Mouse (Mus musculus) heart, postnatal 36 days (tissue): Measurements from ENCODE around the gene Atp5f1. TPM values are rescaled to one million over a fixed set of nuclear protein-coding genes. Genes with fewer than 3 reads are reported as not detected.

Experiments
- DNase-seq, 2 experiments: peaks; one replicate each; pipeline ENCODE4 v3.0.0; 2021 to 2022
- intact Hi-C: fragments of 180-260 bp; cut with DNase I; formaldehyde crosslinking; loops from one replicate; pipeline ENCODE4 v1.15.1; 2025
- total RNA-seq, 2 experiments: library from RNA; stranded (reverse); gene quantifications; 2 replicates each; pipeline ENCODE4 v1.2.3; 2021

Gene Atp5f1
- total RNA-seq, 2 experiments from 2014 or later = 1,203 to 1,219 TPM

DNA sequence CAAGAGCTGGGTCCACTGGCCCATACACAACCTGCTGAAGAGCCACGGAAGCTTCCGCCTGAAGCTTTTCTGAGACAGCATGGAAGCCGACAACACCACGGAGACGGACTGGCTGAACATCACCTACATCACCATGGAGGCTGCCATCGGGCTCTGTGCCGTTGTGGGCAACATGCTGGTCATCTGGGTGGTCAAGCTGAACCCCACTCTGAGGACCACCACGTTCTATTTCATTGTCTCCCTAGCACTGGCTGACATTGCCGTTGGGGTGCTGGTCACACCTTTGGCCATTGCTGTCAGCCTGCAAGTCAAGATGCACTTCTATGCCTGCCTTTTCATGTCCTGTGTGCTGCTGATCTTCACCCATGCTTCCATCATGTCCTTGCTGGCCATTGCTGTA is 55.2 kb downstream of the Atp5f1 start:
- intact Hi-C loops = loop anchor here (10.0 kb wide), 1 partner anchor 450 kb away; the partner anchor contains the start of gene Kcnd3
- no peak for DNase-seq

DNA sequence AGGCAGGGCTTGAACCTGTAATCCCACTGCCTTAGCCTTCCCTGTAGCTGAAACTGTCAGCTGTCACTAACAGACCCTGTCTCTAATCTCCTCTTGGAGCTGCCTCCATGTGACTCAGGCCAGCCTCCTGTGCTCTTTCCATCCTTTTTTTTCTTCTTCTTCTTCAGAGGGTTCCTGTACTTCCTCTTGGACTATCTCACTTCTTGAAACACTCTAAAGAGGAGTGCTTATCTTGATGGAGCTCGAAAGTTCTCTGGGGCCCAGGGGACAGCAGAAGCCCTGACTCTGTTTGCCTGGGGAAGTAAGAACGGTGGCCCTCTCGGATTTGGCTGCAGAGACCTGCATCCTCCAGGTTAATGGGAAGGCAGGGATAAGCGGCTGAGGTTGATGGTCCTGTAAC is 55.7 kb downstream of the Atp5f1 start:
- DNase-seq = no peak
- intact Hi-C loops = loop anchor here (10.0 kb wide), 1 partner anchor 449 kb away; the partner anchor contains the start of gene Kcnd3

DNA sequence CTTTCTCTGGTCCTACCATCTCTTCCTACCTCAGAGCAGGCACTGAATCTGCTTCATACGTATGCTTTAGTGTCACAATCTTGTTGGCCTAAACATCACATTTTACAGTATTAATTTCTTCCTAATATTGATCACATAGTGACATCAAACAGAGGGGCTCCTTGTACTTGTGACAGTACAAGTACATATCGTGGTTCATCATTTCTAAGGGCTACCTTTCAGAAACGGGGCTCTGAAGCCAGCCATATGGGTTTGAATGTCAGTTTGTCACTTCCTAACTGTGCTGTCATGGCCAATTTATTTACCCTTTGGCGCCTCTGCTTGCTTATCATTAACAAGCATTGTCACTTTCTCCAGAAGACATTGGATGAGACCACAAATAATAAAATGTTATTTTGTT is 58.4 kb downstream of the Atp5f1 start:
- no peak for DNase-seq
- intact Hi-C loops = loop anchor here (10.0 kb wide), 1 partner anchor 447 kb away; the partner anchor contains the start of gene Kcnd3

DNA sequence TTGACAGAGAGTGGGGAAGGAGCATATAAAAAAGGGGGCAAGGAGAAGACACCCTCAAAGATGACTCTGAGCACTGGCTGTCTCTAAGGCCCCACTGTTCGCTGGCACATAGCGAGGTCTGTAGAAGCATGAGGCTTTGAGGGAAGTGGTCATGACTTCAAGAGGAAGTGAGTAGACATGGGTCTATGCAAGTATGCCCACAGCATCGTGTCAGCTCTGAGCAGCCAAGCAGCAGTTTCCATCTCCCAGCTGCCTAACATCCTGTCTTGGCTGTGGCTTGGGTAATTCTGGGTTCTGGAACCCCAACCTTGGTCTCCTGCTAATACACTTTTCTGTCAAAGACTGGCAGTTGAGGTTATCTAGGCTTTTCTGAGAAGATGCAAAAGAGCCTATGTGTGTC is 59.2 kb downstream of the Atp5f1 start:
- intact Hi-C loops = loop anchor here (10.0 kb wide), 1 partner anchor 446 kb away; the partner anchor contains the start of gene Kcnd3
- no peak for DNase-seq

DNA sequence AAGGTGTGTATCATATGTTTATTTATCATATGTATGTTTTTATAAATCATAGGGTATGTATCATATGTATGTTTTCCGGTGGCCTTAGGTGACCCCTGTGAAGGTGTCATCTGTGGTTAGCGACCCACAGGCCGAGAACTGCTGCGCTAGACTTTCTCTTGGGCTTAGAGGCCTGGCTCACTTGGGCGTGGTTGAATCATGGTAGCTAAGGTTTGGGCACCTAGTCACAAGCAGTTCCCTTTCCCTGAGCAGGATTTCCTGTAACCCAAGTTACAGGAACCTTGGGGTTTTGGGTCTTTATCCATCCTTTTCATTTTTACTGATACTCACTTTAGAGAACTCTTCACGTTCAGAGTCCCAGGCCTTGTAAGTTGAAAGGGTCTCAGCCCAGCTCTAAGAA is 59.6 kb downstream of the Atp5f1 start:
- intact Hi-C loops = loop anchor here (10.0 kb wide), 1 partner anchor 445 kb away; the partner anchor contains the start of gene Kcnd3
- DNase-seq = no peak

DNA sequence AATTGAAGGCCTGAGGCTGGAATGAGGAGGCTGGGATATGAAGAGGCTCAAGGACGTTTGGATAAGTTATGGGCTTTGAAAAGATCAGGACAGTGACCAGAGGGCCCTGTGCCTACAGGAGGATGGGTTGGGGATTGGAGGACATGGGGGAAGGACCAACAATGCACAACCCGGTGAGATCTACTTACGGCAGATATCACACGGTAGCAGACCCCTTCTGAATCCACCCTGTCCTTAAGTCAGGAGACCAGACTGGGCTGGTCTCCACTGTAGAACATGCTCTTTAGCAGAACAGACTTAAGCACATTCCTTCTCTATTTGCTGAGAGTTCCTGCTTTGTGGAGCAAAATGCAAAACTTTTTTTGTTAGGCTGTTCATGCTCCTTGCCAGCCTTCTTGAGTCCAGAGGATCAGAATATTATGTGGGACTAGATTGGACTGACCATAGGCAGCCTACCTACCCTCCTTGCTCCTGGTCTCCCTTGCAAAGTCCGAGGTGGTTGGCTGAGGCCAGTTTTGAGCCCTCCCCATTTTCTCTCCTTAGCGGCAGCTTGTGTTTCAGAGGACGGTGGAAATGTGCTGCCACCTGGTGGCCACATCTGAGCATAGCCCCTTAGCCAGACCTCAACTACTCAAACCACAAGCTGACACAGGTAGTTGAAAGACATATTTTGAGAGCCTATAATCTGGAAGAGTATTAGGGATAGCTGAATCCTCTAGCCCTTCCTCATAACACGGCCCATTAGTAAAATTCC is 60.3 kb downstream of the Atp5f1 start:
- peak; percentile 83 to 89 for DNase-seq
- intact Hi-C loops = loop anchor here (1.0 to 10.0 kb wide), 4 partner anchors 127 to 445 kb away; partner anchors contain the start of gene Kcnd3

DNA sequence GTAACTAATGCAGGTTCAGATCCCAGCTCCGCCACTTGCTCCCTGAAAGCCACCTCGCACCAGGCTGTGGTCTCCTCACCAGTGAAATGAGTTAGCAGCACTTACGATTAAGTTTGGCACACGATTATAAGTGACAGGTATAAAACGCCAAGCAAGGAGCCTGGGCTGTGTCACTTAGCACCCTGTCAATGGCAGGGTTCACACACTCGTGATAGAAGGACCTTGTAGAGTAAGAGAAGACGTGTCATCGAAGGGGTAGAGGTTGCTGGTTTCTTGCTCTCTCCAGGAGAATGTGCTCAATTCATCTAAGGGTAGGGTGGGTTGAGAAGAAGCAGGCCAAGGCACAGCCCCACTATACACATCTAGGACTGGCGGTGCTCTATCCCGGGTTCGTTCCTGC is 61.0 kb downstream of the Atp5f1 start:
- DNase-seq = no peak
- intact Hi-C loops = loop anchor here (1.0 to 2.0 kb wide), 3 partner anchors 126 to 225 kb away; no protein-coding TSS in a partner anchor

DNA sequence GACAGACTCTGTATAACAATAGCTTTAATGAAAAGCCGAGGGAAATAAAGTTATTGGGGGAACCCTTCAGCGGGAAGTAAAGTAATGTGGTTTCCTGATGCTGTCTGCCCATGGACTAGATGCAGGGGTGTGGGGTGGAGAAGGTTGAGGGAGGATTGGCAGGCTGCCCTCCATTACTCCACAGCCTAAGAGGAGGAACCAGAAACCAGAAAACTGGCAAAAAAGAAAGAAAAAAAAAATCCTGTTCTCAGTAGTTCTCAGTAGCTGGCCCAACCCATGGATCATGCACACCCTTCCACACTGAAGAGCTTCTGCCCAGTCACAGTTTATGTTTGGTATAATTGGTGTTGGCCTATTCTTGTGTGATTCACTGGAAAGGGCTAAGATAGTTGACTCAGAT is 61.6 kb downstream of the Atp5f1 start:
- DNase-seq = peak in 1 of 2 experiments; percentile 61
- intact Hi-C loops = loop anchor here (2.0 kb wide), 1 partner anchor 126 kb away; no protein-coding TSS in a partner anchor

DNA sequence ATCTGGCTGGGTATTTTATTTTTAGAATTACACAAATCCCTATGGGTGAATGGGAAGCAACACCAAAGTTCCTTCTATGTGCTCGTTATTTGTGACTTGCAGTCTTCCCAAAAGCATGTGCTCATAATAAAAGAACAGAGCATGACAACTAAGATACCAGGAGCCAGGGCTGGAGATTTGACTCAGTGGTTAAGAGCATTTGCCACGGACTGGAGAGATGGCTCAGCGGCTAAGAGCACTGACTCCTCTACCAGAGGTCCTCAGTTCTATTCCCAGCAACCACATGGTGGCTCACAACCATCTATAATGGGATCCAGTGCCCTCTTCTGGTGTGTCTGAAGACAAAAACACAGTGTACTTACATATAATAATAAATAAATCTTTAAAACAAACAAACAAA is 63.1 kb downstream of the Atp5f1 start:
- intact Hi-C loops = no loop called here

DNA sequence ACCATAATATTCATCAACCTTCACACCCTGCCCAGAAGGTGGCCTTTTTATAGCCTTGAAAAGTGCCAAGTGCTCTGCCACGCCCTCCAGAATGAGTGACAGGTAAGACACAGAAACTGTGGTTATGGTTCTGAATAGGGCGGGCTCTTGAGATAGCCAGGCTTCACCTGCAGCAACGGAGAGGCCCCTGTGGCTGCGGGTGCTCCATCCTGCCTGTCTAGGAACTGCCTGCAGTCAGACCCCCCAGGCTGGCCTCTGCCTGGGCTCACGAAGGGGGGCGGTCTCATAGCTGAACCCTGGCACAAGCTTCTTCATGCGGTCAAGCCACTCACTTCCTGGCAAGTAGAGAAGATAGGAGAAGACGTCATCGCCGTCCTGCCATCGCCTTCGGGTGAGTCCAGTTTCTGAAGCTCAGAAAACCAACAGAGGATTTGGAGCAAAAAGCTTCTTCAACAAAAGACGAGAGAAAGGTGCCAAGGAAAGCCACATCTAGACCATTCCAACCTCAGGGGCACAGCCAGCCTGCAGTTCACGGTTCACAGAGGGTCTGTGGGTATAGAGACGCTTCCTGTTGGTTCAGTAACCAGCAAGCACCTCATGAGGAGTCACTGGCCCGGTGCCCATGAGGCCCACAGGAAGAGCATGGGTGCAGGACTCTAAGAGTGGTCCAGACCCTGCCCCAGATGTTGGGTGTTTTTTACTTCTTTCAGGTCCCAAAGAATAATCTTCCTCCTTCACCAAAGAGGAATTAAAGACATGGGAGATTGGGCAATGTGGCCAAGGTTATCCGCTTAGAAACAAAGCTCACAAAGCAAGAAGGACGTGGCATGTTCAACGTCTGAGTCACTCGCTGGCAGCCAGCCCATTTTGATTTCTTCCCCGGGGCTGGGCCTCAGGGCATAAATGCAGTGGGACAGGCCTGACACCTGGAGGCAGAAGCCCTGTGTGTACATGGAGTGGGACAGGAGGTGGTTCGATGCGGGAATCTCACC is 65.0 kb downstream of the Atp5f1 start:
- DNase-seq = peak; percentile 92 to 94
- intact Hi-C loops = loop anchor here (1.0 to 2.0 kb wide), 4 partner anchors 70 to 208 kb away; partner anchors contain the start of genes Ddx20 and Rap1a

More for the DNA sequence above, 63.1 kb downstream of the Atp5f1 start:
- DNase-seq = no peak

DNA sequence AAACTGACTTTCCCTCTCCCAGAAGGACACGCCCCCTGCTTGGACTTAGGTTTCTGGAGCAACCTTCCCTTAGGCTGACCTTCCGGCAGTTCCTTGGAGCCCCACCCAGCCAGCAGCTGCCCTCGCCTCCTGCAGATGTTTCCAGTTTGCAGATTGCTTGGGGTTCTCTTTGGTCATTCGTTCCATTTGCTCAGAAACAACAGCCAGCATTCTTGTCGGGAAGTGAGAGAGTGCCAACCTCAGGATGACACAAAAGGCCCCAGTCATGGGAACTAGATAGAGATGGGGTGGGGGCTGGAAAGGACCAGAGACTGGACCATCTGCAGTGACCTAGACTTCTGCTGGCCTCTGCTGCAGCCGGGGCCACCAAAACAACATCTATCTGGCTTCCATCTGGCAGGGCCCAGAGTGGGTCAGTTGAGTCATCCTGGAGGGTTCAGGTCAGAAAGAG is 65.9 kb downstream of the Atp5f1 start:
- intact Hi-C loops = loop anchor here (1.0 to 2.0 kb wide), 2 partner anchors 69 to 93 kb away; partner anchors contain the start of gene Rap1a
- peak; percentile 64 to 71 for DNase-seq

Other genes with a start within 250 kb of the Atp5f1 start
- gene Rap1a, start 158.8 kb downstream of the Atp5f1 start, total RNA-seq = 100 to 1,000 TPM; 110 to 115 TPM
- gene Adora3, start 89.2 kb downstream of the Atp5f1 start, total RNA-seq = under 1 TPM in 1 of 2 experiments, not detected in 1; 0.22 TPM
- under 1 TPM in 1 of 2 experiments, not detected in 1; 0.49 TPM for gene Tmigd3, start 89.2 kb downstream of the Atp5f1 start, total RNA-seq
- gene I830077J02Rik, start 27.4 kb downstream of the Atp5f1 start, total RNA-seq = under 1 TPM; 0.54 to 0.94 TPM
- gene Wdr77, start 730 bp downstream of the Atp5f1 start, total RNA-seq = 10 to 100 TPM; 46.9 to 48.5 TPM
- under 1 TPM; 0.27 to 0.58 TPM for gene Ovgp1, start 13.6 kb upstream of the Atp5f1 start, total RNA-seq
- not detected for gene Pifo, start 54.5 kb upstream of the Atp5f1 start, total RNA-seq
- gene Chil5, start 72.7 kb upstream of the Atp5f1 start, total RNA-seq = not detected
- not detected for gene Chia1, start 153.1 kb upstream of the Atp5f1 start, total RNA-seq
- under 1 TPM in 1 of 2 experiments, not detected in 1; 0.19 TPM for gene Chil3, start 207.5 kb upstream of the Atp5f1 start, total RNA-seq